Mouse (Mus musculus): ENCODE measurements around the gene Dock1.

Gene Dock1

DNA sequence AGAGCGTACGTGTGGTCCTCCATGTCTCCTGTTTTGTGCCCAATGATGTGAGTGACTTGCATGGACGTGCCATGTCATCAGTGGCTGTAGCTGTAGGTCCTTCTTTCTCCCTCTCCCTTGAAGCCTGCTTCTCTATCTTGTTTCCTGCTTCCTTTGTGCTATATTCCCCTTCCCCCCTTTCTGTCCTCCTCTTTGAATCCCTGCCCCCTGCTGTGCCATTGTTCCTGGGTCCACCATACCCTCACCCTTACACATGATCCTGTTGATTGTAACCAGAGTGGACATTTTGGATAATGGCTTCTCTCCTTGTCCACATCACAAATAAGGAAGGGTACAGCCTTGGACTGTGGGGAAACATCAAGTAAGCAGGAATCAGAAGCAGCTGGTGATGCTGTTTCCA is 81.0 kb downstream of the Dock1 start:
- DNase-seq (ENCODE audit: low spot score) = no peak

DNA sequence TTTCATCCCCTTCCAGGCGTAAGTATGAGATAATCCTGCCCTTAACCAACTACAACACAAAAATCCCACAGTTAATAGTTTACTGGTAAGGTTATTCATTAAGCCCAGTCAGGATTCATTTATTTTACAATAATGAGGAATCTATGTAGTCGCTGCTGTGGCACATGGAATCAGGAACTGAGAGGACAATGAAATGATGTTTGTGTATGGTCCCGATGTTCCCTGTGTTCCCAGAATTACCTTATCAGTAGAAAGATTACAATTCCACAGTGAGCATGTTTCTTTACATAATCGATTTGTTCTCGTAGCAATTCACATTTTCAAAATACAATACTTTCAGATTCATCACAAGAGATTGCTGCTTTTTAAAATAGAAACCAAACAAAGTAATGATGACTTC is 83.0 kb downstream of the Dock1 start:
- no peak for DNase-seq (ENCODE audit: low spot score)

DNA sequence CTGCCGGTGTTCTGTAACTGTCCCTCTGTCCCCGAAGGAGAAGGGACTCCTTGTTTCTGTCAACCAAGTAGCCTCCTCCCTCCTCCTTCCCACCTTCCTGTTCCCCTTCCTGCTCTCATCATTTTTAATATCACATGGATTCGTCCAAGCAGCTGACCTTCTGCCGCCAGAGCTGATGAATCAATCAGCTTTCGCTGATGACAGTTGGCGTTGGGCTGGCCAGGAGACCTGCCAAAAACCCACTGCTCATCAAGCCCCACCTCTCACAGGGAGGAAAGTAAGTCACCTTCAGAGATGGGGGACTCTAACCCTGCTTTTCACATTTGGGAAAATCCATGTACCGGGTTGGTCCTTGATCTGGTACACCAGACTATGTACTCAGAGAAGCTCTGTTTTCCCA is 87.2 kb downstream of the Dock1 start:
- no peak for DNase-seq (ENCODE audit: low spot score)

DNA sequence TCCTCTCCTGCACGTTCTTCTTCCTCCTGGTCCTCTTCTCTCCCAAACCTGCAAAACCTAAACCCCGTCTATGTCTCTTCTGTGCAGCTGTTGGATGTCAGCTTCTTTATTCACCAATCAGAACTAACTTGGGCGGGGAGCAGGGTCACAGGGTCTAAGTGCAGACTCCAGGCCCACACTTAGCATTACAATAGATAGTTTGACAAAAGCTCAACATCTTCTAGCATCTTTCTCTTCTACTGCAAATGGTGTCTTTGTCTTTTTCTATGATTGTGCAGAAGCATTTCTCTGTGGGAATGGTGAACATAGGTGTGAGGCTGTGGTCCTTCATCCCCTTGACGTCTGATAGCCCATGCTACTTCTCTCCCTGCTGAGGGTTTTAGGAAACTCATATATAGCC is 91.3 kb downstream of the Dock1 start:
- DNase-seq (ENCODE audit: low spot score) = no peak

DNA sequence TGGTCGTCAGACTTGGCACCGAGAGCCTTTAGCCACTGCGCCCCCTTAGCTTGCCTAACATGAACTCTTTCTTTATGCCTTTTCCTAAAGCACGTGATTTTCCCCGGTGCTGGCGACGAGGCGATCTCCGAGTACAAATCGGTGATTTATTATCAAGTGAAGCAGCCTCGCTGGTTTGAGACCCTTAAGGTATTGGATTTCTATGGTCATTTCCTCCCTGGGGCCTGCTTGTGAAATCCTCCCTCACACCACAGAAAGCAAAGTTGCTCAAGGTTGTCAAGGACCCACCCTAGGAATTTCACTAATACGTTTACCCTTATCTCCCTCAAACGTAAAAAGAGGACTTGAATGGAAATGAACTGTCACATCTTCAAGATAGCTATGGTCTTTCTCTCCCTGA is 94.7 kb downstream of the Dock1 start:
- DNase-seq (ENCODE audit: low spot score) = no peak

DNA sequence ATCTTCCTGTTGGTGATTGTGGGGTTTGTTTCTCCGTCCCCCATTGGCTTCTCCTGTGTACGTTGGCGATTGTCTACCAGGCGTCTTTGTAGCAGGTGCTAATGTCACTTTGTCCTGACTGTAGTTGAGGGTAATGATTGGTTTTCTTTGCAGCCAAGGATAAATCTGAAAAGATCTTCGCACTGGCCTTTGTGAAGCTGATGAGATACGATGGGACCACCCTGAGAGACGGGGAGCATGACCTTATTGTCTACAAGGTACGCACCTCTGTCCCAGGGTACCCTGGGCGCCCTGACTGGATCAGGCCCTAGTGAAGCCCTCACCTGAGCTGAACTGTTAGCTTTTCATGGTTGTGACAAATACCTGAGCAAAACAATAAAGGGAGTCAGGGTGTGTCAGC is 100.9 kb downstream of the Dock1 start:
- DNase-seq (ENCODE audit: low spot score) = no peak

DNA sequence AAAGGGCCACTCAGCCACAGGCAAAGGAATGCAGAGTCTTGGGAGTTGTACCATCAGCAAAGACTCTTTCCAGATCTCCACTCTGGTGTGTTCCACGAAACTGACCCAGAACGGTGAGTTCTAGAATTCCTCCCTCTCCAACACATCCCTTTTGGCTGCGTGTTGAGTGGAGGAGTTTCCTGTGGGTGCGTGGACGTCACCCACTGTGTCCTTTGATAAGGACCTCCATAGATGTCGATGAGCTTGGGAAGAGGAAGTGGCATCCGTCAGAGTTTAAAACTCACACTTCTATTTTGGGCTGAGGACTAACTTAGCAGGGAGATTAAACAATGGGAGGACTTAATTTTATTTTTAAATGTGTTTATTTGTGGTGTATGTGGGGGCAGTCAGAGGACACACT is 101.9 kb downstream of the Dock1 start:
- DNase-seq (ENCODE audit: low spot score) = no peak

DNA sequence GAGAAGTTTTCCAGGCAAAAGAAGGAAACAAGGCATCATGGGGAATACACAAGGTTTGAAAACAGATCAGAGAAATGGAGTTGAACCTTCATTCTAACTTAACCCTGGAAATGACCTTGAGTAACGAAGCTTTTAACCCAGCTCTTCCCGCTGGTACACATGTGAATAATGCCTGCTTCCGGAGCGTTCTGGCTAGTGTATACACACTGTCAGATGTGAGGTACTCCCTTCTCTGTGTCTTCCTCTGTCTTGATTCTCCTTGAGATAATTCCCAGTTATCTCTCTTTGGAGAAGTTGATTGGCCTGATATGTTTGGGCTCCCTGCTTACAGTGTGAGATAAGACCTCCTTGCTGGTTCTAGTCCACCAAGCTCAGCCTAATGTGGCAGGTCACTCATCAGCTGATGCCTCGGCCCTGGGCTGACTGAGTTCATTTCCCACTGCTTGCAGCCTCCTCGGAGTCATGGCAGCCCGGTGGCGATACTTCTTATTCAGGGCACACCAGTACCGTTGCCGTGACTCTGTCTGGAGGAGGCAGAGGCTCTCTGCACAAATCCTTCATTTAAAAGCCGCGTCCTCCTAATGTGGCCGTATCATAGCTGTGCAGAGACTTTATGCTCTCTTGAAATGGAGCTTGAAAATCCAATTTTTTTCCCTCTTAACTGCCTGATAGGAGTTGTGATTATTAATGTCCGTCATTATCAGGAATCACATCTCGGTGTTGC is 102.6 kb downstream of the Dock1 start:
- DNase-seq (ENCODE audit: low spot score) = no peak

DNA sequence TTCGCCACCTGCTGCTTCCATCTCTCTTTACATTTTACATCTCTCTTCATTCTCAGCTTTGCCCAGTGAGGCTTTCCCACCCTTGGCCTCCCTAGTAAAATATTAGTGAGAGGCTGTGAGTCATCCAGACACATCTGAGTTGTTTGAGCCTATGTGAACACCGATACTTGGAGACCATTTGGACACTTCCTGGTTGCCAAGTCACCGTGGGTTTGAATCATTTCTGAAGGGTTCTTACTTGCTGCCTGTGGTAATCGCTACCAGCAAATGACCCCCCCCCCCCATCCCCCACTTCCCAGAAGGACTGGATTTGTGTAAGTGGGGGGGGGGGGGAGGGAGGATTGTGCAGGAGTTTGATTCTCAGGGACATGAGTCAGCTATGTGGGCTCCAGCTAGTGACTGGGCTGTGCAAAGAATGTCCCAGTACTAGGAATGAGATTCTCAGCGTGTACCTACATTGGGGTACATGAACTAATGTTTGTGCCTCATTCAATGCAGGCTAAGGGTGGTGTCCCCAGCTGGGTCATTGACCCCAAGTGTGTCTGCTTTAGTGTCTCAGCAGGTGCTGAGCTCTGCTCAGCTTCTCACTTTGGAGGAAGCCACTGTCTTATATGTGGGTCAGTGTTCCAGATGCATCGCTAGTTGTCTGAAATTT is 103.4 kb downstream of the Dock1 start:
- no peak for DNase-seq (ENCODE audit: low spot score)

DNA sequence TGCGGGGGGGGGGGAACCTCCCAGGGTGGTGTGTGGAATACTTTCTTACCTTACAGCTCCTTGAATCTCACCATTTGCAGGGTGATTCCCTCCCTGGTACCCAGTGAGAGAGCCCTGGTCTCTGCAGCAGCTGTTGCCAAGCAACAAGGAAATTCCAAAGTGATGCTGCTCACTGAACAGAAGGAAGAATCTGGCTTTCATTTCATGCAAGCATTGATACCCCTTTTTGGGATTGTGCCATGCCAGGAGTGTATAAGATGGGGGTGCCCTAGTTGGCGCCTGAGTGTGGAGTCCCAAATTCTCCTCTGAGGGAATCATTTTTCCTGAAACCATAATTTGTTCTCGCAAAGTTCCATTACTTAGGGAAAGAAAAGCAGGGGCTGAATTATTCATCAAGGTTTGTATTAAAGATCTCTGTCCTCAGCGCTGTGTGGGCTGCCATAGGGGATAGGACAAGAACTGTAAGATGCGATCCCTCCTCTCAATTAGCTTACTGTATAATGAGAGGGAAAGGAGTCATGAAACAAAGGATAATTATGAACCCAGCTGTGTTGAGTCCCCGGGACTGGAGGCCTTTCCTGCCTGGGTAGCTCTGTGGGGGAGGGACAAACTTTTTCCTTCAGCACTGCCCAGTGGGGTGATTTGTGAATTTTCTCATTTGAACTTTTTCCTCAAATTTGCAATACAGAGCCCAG is 104.2 kb downstream of the Dock1 start:
- DNase-seq (ENCODE audit: low spot score) = no peak

DNA sequence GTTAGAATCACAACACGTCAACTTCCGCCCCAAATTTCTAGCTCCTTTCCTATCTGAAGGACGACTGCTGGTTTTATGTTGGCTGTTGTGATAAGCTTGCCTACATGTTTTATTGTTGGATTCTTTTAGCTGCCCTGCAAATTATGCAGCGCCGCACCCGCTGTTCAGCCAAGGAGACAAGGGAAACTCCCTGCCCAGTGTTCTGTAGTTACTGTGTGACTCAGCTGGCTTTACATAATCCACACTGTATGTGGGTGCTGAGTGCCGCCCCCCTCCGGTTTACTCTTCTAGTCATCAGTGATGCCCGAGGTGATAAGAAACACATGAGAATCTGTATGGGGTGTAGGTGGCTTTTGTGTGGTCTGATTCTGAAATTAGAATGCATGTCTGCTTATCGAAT is 105.2 kb downstream of the Dock1 start:
- DNase-seq (ENCODE audit: low spot score) = peak; percentile 22

DNA sequence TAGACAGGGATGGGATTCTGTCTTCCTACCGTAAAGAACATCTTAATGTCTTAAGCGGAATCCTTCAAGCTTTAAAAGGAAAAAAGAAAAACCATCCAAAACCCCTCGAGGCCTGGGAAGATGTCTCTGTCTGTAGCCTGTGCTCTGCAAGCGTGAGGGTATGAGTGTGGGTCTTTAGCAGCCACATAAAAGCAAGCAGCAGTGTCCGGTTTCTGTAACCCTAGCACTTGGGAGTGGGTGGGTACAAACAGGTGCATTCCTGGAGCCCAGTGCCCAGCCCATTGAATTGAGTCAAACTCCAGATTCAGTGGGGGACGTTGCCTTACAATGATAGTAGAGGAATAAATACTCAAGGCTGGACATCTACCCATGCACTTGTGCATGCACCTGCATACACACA is 105.9 kb downstream of the Dock1 start:
- no peak for DNase-seq (ENCODE audit: low spot score)

DNA sequence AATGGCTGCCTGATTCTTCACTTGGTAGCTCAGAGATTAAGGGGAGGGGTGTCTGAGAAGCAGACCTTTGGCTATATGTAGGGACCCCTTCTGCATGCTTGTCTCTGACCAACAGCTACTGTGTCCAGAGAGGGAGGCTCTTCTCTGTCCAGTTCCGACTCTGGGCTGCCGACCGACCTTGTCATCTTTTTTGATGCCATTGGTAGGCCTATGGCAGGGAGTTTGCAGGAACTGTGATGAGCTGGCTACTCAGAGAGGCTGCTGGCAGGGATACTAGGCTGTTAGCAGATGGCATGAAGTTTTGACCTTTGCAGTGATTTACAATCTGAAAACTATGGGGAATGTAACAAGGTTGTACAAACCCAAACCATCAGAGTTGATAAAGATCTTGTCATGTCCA is 109.3 kb downstream of the Dock1 start:
- no peak for DNase-seq (ENCODE audit: low spot score)

DNA sequence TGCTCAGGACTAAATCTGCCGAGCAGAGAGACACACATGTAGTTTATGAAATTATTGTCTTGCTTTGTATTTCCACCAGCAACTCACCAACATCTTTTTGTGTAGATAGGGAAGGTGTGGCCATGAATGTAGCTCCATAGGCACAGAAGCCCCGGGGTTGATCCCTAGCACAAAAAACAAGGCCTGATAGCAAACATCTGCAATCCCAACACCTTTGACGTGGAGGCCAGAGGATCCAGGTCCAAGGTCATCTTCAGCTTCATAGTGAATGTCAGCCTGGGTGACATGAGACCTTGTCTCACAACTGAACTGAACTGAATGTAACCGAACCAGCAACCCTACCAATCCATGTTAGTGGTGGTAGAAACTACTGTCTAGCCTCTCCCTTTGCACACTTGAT is 116.7 kb downstream of the Dock1 start:
- DNase-seq (ENCODE audit: low spot score) = no peak

DNA sequence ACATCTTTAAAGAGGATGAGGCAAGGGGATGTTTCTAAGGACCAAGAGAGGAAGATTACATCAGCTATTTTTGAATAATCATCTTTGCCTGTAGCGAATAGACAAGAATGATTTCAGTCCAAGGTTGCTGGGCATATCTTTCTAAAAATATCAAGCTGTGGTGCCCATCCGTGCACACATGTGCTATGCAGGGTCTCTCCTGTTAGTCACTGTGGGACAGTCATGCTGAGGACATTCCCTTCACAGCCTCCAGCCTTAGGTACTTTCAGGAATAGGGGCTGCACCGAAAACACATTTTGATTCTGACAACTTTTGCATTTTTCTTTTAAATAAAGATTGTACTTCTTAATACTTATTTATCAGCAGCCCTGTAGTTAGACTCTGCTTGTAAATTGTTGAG is 124.4 kb downstream of the Dock1 start:
- no peak for DNase-seq (ENCODE audit: low spot score)

DNA sequence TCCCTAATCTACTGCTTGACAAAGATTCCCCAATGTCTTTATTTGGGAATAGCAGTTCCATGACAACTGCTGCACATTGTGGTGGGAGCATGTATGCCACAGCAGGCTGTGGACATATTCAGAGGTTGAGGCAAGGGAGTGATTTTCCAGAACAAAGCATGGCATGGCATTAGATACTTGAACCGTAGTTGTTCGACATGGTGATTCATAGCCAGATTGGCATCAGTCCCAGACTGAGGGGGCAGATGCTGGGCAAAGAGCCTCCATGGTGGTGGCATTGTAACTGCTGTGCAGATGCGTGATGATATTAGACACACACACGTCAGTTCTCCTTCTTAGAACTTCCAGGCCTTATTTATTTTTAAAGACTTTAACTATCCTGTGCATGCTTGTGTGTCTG is 129.6 kb downstream of the Dock1 start:
- DNase-seq (ENCODE audit: low spot score) = no peak

DNA sequence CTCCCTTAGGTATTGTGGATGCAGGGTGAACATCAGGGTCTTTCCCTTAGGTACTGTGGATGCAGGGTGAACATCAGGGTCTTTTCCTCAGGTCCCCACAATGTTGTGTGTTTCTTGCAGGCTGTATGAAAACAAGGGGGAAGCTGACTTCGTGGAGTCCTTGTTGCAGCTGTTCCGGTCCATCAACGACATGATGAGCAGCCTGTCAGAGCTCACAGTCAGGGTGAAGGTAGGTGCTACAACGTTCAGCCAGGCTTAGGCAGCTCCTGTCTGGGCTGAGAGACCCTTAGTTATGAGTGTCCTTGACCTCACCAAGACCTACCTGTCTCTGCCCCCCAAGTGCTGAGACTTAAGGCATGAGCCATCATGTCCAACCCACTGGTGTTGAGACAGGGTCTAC is 134.0 kb downstream of the Dock1 start:
- no peak for DNase-seq (ENCODE audit: low spot score)

DNA sequence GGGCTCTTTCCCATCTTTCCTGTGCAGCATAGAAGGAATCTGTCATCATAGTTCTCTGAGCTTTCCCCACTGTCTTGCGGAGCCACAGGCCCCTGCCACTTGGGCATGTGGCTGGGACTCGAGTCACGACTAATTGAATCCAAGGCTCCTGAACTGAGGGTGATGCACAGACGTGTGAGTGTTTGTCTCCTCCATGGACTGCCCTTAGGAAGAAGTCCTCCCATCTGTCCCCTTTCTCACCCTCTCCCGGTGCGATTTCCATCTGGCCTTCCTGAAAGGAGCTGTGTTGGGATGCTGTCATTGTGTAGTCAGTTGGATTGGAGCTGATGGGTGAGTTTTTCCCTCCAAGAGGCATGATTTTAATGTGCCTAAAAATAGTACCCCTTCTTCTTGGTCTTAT is 136.3 kb downstream of the Dock1 start:
- DNase-seq (ENCODE audit: low spot score) = no peak

DNA sequence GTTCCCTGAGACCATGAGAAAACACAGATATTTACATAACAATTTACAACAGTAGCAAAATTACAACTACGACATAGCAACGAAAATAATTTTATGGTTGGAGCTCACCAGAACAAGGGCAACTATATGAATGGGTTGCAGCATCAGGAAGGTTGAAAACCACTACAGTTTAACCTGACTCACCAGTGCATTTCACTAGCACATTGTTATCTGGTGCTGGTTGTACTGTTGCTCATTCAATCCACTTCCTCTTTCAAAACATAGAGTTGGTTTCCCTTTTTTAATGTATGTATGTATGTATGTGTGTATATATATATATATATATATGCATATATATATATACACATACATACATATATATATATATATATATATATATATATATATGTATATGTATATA is 138.0 kb downstream of the Dock1 start:
- no peak for DNase-seq (ENCODE audit: low spot score)

DNA sequence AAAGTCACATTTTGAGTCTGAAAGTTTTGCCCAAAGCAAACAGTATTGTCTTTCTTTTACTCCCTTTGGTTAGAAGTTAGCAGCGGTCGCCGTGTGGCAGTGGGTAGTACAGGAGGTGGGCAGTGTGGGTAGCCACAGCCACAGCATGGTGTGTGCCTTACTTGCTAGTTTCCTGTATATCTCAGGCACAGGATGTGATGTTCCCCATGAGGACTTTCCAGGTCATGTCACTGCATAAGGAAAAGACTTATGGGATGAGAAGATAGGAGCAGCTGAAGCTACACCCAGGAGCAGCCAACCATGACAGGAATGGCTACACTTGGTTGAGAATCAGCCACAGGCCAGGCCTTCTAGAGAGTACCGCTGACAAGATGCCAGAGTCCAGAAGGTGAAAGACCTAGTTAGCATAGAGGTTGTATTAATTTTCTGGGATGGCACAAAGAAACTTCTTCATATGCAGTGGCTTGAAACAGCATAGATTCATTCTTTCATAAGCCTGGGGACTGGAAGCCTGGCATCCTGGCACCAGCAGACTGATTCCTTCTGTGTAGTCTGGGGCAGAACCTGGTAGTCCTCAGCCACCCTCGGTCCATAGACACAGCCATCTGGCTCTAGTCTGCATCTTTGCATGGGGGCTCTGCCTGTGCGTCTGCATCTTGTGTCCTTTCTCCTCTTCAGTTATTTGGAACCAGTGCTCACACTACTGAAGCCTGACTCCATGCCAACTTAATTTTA is 139.0 kb downstream of the Dock1 start:
- DNase-seq (ENCODE audit: low spot score) = no peak

DNA sequence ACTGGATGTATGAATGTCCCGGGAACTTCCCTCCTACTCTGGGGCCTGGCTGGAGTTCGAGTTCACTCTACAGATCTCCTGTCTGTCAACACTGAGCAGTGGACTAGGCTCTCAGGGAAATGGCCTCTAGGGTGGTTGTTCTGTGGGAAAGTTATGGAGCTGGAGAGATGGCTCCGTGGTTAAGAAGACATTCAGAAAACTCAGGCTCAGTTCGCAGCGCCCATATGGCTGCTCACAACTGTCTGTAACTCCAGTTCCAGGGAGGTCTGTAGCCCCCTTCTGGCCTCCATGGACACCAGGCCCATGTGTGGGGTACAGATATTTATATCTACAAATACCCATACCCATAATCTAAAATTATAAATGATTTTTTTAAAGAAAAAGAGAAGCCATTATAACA is 148.0 kb downstream of the Dock1 start:
- DNase-seq (ENCODE audit: low spot score) = no peak

DNA sequence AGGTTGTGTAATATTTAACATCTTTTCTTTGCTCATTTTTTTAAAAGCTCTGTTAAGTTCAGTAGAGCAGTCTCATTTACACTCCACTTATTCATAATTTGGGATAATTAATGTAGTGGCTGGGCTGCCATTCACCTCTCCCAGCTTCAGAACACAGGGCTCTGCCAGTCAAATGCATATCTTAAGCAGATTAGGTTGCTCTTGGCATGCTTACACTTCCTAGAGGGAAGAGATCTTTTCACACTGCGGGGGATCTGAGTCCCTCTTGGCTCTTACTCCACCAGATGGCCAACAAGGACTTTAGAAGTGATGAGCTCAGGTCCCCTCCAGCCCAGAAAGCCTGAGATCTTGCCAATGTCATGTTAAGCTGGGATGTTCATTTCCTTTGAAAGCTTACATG is 150.8 kb downstream of the Dock1 start:
- DNase-seq (ENCODE audit: low spot score) = no peak

DNA sequence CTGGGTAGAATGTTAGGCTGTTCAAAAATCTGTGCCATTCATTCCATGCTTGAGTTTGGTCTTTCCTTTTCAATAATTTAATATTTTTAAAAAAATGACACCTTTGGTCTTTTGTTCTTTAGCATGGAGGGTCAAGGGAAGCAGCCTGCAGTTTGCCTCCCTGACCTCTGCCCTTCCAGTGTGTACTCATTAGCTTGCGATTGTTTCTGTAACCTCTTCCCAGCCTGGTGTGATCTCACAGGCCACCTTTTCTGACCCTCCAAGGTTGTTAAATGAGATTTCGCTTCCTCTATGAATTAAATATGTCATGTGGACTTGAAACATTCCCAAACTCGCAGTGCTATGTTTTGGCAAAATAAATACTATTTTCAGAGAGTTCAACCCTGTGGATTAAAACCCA is 151.6 kb downstream of the Dock1 start:
- no peak for DNase-seq (ENCODE audit: low spot score)
